Mouse (Mus musculus) adipocyte (in vitro differentiated cells): ENCODE results near the gene Cnih2.

ENCODE experiments used
- DNase-seq: peaks from one replicate; pipeline ENCODE4 v3.0.0-alpha.2; 2016; ENCODE audit warnings: low spot score

Cnih2 gene

GRCm38 (mm10) chr19:5098363-5099143 is at the start of gene Cnih2:
Gene Cnih2, minus strand, starts transcription at chr19:5098521.
- DNase-seq = no peak

- peak; percentile 70 for DNase-seq
Observed at GRCm38 (mm10) chr19:5139640-5140039, 41.3 kb upstream of the Cnih2 start.

GRCm38 (mm10) chr19:5131237-5131636 is 32.9 kb upstream of the Cnih2 start:
- DNase-seq = no peak

GRCm38 (mm10) chr19:5129770-5130169 is 31.4 kb upstream of the Cnih2 start:
- peak; percentile 38 for DNase-seq

- no peak for DNase-seq
Observed at GRCm38 (mm10) chr19:5124055-5124614, 25.8 kb upstream of the Cnih2 start.

- DNase-seq = no peak
Observed at GRCm38 (mm10) chr19:5123241-5123640, 24.9 kb upstream of the Cnih2 start.

GRCm38 (mm10) chr19:5122492-5122891 is 24.2 kb upstream of the Cnih2 start:
- DNase-seq = no peak

GRCm38 (mm10) chr19:5118384-5118698 is 20.0 kb upstream of the Cnih2 start, which contains the start of gene Klc2:
Gene Klc2, minus strand, starts transcription at chr19:5118560.
- DNase-seq = no peak

- peak; percentile 86 for DNase-seq
Observed at GRCm38 (mm10) chr19:5117494-5118383, 19.4 kb upstream of the Cnih2 start.

- DNase-seq = no peak
Observed at GRCm38 (mm10) chr19:5113783-5114182, 15.5 kb upstream of the Cnih2 start.

- no peak for DNase-seq
Observed at GRCm38 (mm10) chr19:5109659-5110453, 11.5 kb upstream of the Cnih2 start.

GRCm38 (mm10) chr19:5108702-5109101 is 10.4 kb upstream of the Cnih2 start:
- DNase-seq = no peak

GRCm38 (mm10) chr19:5108271-5108575 is 9.9 kb upstream of the Cnih2 start:
- DNase-seq = peak; percentile 74

- DNase-seq = no peak
Observed at GRCm38 (mm10) chr19:5107556-5108270, 9.4 kb upstream of the Cnih2 start.

GRCm38 (mm10) chr19:5106731-5107191 is 8.4 kb upstream of the Cnih2 start, which contains the start of gene Rab1b:
Gene Rab1b, minus strand, starts transcription at chr19:5107072.
- peak; percentile 99 for DNase-seq

GRCm38 (mm10) chr19:5106074-5106473 is 7.8 kb upstream of the Cnih2 start:
- peak; percentile 74 for DNase-seq

GRCm38 (mm10) chr19:5097521-5098362 is 579 bp downstream of the Cnih2 start:
- no peak for DNase-seq

GRCm38 (mm10) chr19:5095887-5096474 is 2.3 kb downstream of the Cnih2 start:
- no peak for DNase-seq

- DNase-seq = no peak
Observed at GRCm38 (mm10) chr19:5094746-5095417, 3.4 kb downstream of the Cnih2 start.
